Mouse (Mus musculus): ENCODE measurements at regions not wholly inside any gene's neighbourhood (a gene's known extent, or its start where the extent isn't known, plus 50 kb on each side); places are given as distances from the start of the nearest gene placed in this dataset.

DNA sequence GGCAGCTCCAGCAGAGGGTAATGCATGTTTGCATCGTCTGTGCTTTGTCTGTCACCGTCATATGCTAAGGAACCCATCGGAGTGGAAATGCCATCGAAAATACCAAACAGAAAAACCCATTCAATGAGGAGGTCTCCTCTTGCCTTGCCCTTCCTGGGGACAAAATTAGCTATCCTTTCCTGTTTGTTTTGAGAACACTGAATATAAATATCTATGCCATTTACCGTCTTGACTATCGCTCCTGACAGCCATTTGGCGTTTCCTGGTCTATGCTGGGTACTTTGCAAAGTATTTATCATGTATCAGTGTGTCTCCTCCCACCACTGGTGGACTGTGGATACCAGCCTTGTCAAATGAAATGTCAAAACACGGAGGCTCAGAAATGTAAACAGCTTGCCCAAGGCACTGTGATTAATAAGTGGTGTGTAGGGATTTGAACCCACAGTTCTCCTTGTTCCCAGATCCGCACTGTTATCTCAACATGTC is 239.2 kb upstream of the Tbx3 start:
- TF ChIP-seq CTCF (conservative IDR thresholded peaks at IDR 0.05; ENCODE audit: low read length) (no peak), POU5F1 (IDR thresholded peaks at IDR 0.05; ENCODE audit: borderline replicate concordance, low read length) (no peak)
